ENCODE assay signal across 18 mouse cellular contexts in the genomic region with DNA sequence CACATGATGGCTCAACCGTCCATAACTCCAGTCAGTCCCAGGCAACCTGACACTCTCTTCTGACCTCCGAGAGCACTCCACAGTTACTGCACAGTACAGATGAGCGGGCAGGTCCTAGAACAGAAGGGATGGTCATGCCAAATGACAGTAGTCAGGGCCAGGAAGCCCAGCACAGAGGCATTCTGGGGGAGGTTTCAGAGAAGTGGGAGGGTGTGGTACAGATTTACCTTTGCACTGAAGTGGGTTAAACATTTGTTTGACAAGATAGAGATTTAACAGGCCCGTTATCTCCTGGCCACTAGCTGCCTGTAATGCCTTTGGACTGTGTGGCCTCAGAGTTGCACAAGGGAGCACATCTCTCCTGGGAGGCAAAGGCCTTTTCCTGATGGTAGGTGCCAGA. TPM values are rescaled to one million over a fixed set of nuclear protein-coding genes. Genes with fewer than 3 reads are reported as not detected.
DNase-seq lines count a peak whose midpoint lies in the region; ATAC-seq and TF ChIP-seq lines count a peak whose summit lies in the region.
"Had no signal": no experiment of that assay in that cellular context is flagged by ENCODE, and none has a peak within 500 bp of the region (broad histone marks: within the 10 kb centered on the region; RNA-seq: fewer than 3 reads in every experiment).

No protein-coding gene starts in this region.

- H3K9ac ChIP-seq in intestine, postnatal 0 days (ENCODE audit: low read depth, low read length), result no peak overlapping the region
- H3K9ac ChIP-seq in kidney, embryonic 16.5 days (replicated peaks; ENCODE audit: low read length), result no peak overlapping the region
- H3K9ac ChIP-seq in liver, embryonic 13.5 days, result no peak overlapping the region
- H3K9ac ChIP-seq: forebrain, embryonic 15.5 days; midbrain, embryonic 13.5 days had no signal

- no peak overlapping the region for H3K4me3 ChIP-seq in cortical plate, adult 2 months (ENCODE audit: insufficient read depth, low read length)
- H3K4me3 ChIP-seq in intestine, postnatal 0 days (ENCODE audit: low read depth, low read length), result no peak overlapping the region
- H3K4me3 ChIP-seq in kidney, embryonic 16.5 days (ENCODE audit: low read length), result no peak overlapping the region
- no peak overlapping the region for H3K4me3 ChIP-seq in liver, embryonic 13.5 days (replicated peaks)
- H3K4me3 ChIP-seq: forebrain, embryonic 15.5 days; limb, embryonic 10.5 days; midbrain, embryonic 13.5 days had no signal

- DNase-seq in liver, embryonic 13.5 days, result no peak
- DNase-seq in heart, postnatal 25 days (ENCODE audit: low spot score), result no peak
- DNase-seq in heart, adult 18-20 months, result no peak
- no peak for DNase-seq in embryo, embryonic 10.5 days (ENCODE audit: low spot score)
- DNase-seq: cerebellum, adult 2 months; spleen, adult 18-20 months; thymus, postnatal 14 days had no signal

- no peak overlapping the region for H3K4me2 ChIP-seq in intestine, postnatal 0 days (replicated peaks; ENCODE audit: low read depth)
- H3K4me2 ChIP-seq in kidney, embryonic 16.5 days (replicated peaks; ENCODE audit: low read depth, low read length), result no peak overlapping the region
- no peak overlapping the region for H3K4me2 ChIP-seq in liver, embryonic 13.5 days
- H3K4me2 ChIP-seq: forebrain, embryonic 15.5 days; heart, embryonic 11.5 days; midbrain, embryonic 13.5 days had no signal

- H3K4me1 ChIP-seq in cortical plate, adult 2 months (ENCODE audit: control insufficient read depth, insufficient read depth, low read length), result peaks cover 5% of the 10 kb centered on the region; the same call in 1 of the 2 replicates
- H3K4me1 ChIP-seq in intestine, postnatal 0 days (replicated peaks; ENCODE audit: control insufficient read depth, insufficient read depth, low read length), result 0 out of 2 replicates have a peak, but pooled peaks cover 7% of the 10 kb centered on the region
- peaks cover 10% of the 10 kb centered on the region for H3K4me1 ChIP-seq in kidney, embryonic 16.5 days (ENCODE audit: insufficient read depth, low read length)
- peaks cover 53% of the 10 kb centered on the region for H3K4me1 ChIP-seq in liver, embryonic 13.5 days (replicated peaks)
- H3K4me1 ChIP-seq: forebrain, embryonic 15.5 days; limb, embryonic 10.5 days; midbrain, embryonic 13.5 days had no signal

- WGBS in intestine, postnatal 0 days, result 52% methylated on average over 4 of the region's 4 CpGs
- 48% methylated on average over 4 of the region's 4 CpGs for WGBS in kidney, embryonic 16.5 days
- 61% methylated on average over 4 of the region's 4 CpGs for WGBS in liver, embryonic 13.5 days (ENCODE audit: insufficient replicate concordance)

- intact Hi-C loops in heart, postnatal 25 days (cut with DNase I), result no loop called here

- H3K9me3 ChIP-seq in intestine, postnatal 0 days (ENCODE audit: control insufficient read depth), result no peaks in the 10 kb centered on the region
- no peaks in the 10 kb centered on the region for H3K9me3 ChIP-seq in kidney, embryonic 16.5 days (ENCODE audit: low read length)
- no peaks in the 10 kb centered on the region for H3K9me3 ChIP-seq in liver, embryonic 13.5 days (replicated peaks)
- H3K9me3 ChIP-seq: forebrain, embryonic 15.5 days; limb, embryonic 10.5 days; midbrain, embryonic 13.5 days had no signal

- no peak for TF ChIP-seq POLR2A in cortical plate, adult 2 months (IDR thresholded peaks at IDR 0.05; ENCODE audit: extremely low read depth, insufficient read depth, low read length)

- H3K27me3 ChIP-seq in intestine, postnatal 0 days (replicated peaks; ENCODE audit: control insufficient read depth, insufficient read depth, low read length), result no peaks in the 10 kb centered on the region
- H3K27me3 ChIP-seq in kidney, embryonic 16.5 days (ENCODE audit: insufficient read depth, low read length), result no peaks in the 10 kb centered on the region
- no peaks in the 10 kb centered on the region for H3K27me3 ChIP-seq in liver, embryonic 13.5 days
- H3K27me3 ChIP-seq: forebrain, embryonic 15.5 days; midbrain, embryonic 13.5 days had no signal

- no peak for TF ChIP-seq CTCF in cortical plate, adult 2 months (IDR thresholded peaks at IDR 0.05; ENCODE audit: extremely low read depth, insufficient read depth, low read length)
- no peak for TF ChIP-seq CTCF in intestine, postnatal 0 days (IDR thresholded peaks at IDR 0.05; ENCODE audit: low read depth)

- ATAC-seq in intestine, postnatal 0 days, result peak; percentile 63
- ATAC-seq in kidney, embryonic 16.5 days (ENCODE audit: low FRiP score, low TSS enrichment), result peak; percentile 78
- ATAC-seq in liver, embryonic 13.5 days (ENCODE audit: low read depth), result peak; percentile 66
- no peak for ATAC-seq in erythroid progenitor cell, adult 5-6 weeks (replicated peaks; ENCODE audit: low FRiP score, poor library complexity, severe bottlenecking)
- ATAC-seq: forebrain, embryonic 15.5 days; hindbrain, embryonic 16.5 days; midbrain, embryonic 13.5 days had no signal

- peaks cover 36% of the 10 kb centered on the region for H3K36me3 ChIP-seq in intestine, postnatal 0 days (ENCODE audit: control insufficient read depth, insufficient read depth)
- H3K36me3 ChIP-seq in kidney, embryonic 16.5 days (ENCODE audit: insufficient read depth, low read length), result 0 out of 2 replicates have a peak, but pooled peaks cover 4% of the 10 kb centered on the region
- H3K36me3 ChIP-seq in liver, embryonic 13.5 days, result peaks cover 49% of the 10 kb centered on the region

- peak overlapping the region; percentile 14; the same call in 1 of the 2 replicates for H3K27ac ChIP-seq in cortical plate, adult 2 months (ENCODE audit: insufficient read depth, low read length)
- 0 out of 2 replicates have a peak overlapping the region, but pooled peaks have one; percentile 1 for H3K27ac ChIP-seq in intestine, postnatal 0 days (ENCODE audit: low read depth, low read length)
- H3K27ac ChIP-seq in kidney, embryonic 16.5 days (ENCODE audit: low read length), result peak overlapping the region; percentile 35; the same call in 1 of the 2 replicates
- H3K27ac ChIP-seq in liver, embryonic 13.5 days, result peak overlapping the region; percentile 71
- H3K27ac ChIP-seq: forebrain, embryonic 15.5 days; limb, embryonic 10.5 days; midbrain, embryonic 13.5 days had no signal

RNA-seq across cellular contexts. Expression of a gene that starts 13.3 kb away (rescaled TPM):
- polyA plus RNA-seq in cortical plate, adult 2 months (2012; rRNA removed), result 33.5 and 35.9 TPM in 2 replicates
- 4.3 and 5.4 TPM in 2 replicates for polyA plus RNA-seq in intestine, postnatal 0 days (2015; fragmentation: Nextera tagmentation; extraction: Ambion mirVana)
- polyA plus RNA-seq in kidney, embryonic 16.5 days (2015; fragmentation: Nextera tagmentation; extraction: Ambion mirVana), result 1.6 and 3.0 TPM in 2 replicates
- polyA plus RNA-seq in liver, embryonic 13.5 days (2015; fragmentation: Nextera tagmentation; extraction: Ambion mirVana), result 1.4 and 1.8 TPM in 2 replicates
- 10 to 100 TPM in 1 of 2 experiments, 1 to 10 TPM in 1; 9.7 to 13.6 TPM for total RNA-seq in heart, postnatal 25 days (2021)
- 2.5 and 5.8 TPM in 2 replicates for total RNA-seq in erythroid progenitor cell, adult 5-6 weeks (2015; ENCODE audit: low replicate concordance)
- total RNA-seq in erythroid progenitor cell, adult 5-6 weeks (2017; ENCODE audit: low replicate concordance), result 1.5 and 1.8 TPM in 2 replicates
- 10 to 100 TPM; 10.3 to 11.8 TPM for total RNA-seq in heart, adult 18-20 months (2021)

RNA-seq across cellular contexts. Expression of a gene that starts 32.5 kb away (rescaled TPM):
- polyA plus RNA-seq in cortical plate, adult 2 months (2012; rRNA removed), result 0.53 and 0.75 TPM in 2 replicates
- polyA plus RNA-seq in intestine, postnatal 0 days (2015; fragmentation: Nextera tagmentation; extraction: Ambion mirVana), result not detected in 2 replicates
- polyA plus RNA-seq in kidney, embryonic 16.5 days (2015; fragmentation: Nextera tagmentation; extraction: Ambion mirVana), result 0.61 and 0.81 TPM in 2 replicates
- 9.2 and 10.0 TPM in 2 replicates for polyA plus RNA-seq in liver, embryonic 13.5 days (2015; fragmentation: Nextera tagmentation; extraction: Ambion mirVana)
- total RNA-seq in heart, postnatal 25 days (2021), result 10 to 100 TPM; 14.2 to 14.8 TPM
- not detected in 2 replicates for total RNA-seq in erythroid progenitor cell, adult 5-6 weeks (2015; ENCODE audit: low replicate concordance)
- not detected in 2 replicates for total RNA-seq in erythroid progenitor cell, adult 5-6 weeks (2017; ENCODE audit: low replicate concordance)
- 10 to 100 TPM; 11.4 to 22.0 TPM for total RNA-seq in heart, adult 18-20 months (2021)
- total RNA-seq: neutrophil, adult 5-6 weeks had no signal
- polyA plus RNA-seq: C2C12; forebrain, embryonic 15.5 days had no signal

Comparison
In these comparisons a context has a peak if more than half of its experiments do, and no peak if none do; other contexts are left out.
1. H3K27ac ChIP-seq: peak in every context shown above with its lines; median percentile 71 in liver, embryonic 13.5 days; 35 in kidney, embryonic 16.5 days; 14 in cortical plate, adult 2 months; 1 in intestine, postnatal 0 days.